Mouse (Mus musculus) ES-Bruce4 (cell line): ENCODE results near the gene Fam71f1. TPM values are rescaled to one million over a fixed set of nuclear protein-coding genes. Genes with fewer than 3 reads are reported as not detected.

Experiments used
- H3K27ac ChIP-seq: 2 replicates; pipeline ENCODE4 v1.5.1; 2012; ENCODE audit warnings: low read length, inconsistent platforms; ENCODE audit not compliant: insufficient read depth
- H3K27me3 ChIP-seq: 2 replicates; pipeline ENCODE4 v1.6.1; 2012; ENCODE audit warnings: mild to moderate bottlenecking, low read length, inconsistent platforms; ENCODE audit not compliant: control insufficient read depth, poor library complexity, insufficient read depth, severe bottlenecking
- H3K36me3 ChIP-seq: 2 replicates; pipeline ENCODE4 v1.6.1; 2012; ENCODE audit warnings: inconsistent platforms, mild to moderate bottlenecking, low read length, moderate library complexity; ENCODE audit not compliant: control insufficient read depth, poor library complexity, insufficient read depth, severe bottlenecking
- H3K4me1 ChIP-seq: one replicate; pipeline ENCODE4 v1.8.1; 2011; ENCODE audit warnings: low read length; ENCODE audit not compliant: control insufficient read depth, insufficient read depth
- H3K4me3 ChIP-seq: 2 replicates; pipeline ENCODE4 v1.5.1; 2011; ENCODE audit warnings: low read depth, mild to moderate bottlenecking, low read length
- H3K9ac ChIP-seq: 2 replicates; pipeline ENCODE4 v1.6.1; 2012; ENCODE audit warnings: low read depth, mild to moderate bottlenecking, inconsistent platforms; ENCODE audit not compliant: poor library complexity, severe bottlenecking
- H3K9me3 ChIP-seq: replicated peaks from 2 replicates; pipeline ENCODE4 v1.6.1; 2012; ENCODE audit warnings: mild to moderate bottlenecking, low read length, inconsistent platforms; ENCODE audit not compliant: control insufficient read depth, poor library complexity, insufficient read depth, severe bottlenecking
- CTCF ChIP-seq: IDR thresholded peaks from one replicate; pipeline ENCODE4 v1.8.1; 2011; ENCODE audit warnings: low read depth, low read length
- EP300 ChIP-seq: IDR thresholded peaks from 2 replicates; pipeline ENCODE4 v1.6.1; 2011; ENCODE audit warnings: low read depth, low read length; ENCODE audit not compliant: insufficient read depth
- POLR2A ChIP-seq: IDR thresholded peaks from one replicate; pipeline ENCODE4 v1.8.1; 2011; ENCODE audit warnings: low read length; ENCODE audit not compliant: insufficient read depth
- polyA plus RNA-seq: library from polyadenylated mRNA; stranded (reverse); fragments of >200 nt; gene quantifications from 2 replicates; pipeline ENCODE4 v1.2.4, GENCODE M21; 2011; ENCODE audit warnings: low read depth; ENCODE audit not compliant: missing spikeins, insufficient read depth, insufficient read length

Gene Fam71f1
- polyA plus RNA-seq, 1 experiment, result not detected

GRCm38 (mm10) chr6:29303251-29303650 lies 15.7 kb upstream of the Fam71f1 start:
- TF ChIP-seq CTCF (no peak), EP300 (no peak), POLR2A (no peak)
- Histone ChIP-seq H3K4me3 (no peak overlapping the region), H3K4me1 (no peaks in the 10 kb centered on the region), H3K27me3 (no peaks in the 10 kb centered on the region), H3K27ac (no peak overlapping the region), H3K9me3 (no peaks in the 10 kb centered on the region; the same call in 1 of the 2 replicates), H3K36me3 (no peaks in the 10 kb centered on the region), H3K9ac (no peak overlapping the region)

GRCm38 (mm10) chr6:29303726-29304125 lies 15.2 kb upstream of the Fam71f1 start:
- Histone ChIP-seq H3K4me1 (no peaks in the 10 kb centered on the region), H3K4me3 (no peak overlapping the region), H3K27ac (no peak overlapping the region), H3K27me3 (no peaks in the 10 kb centered on the region), H3K9me3 (no peaks in the 10 kb centered on the region; the same call in 1 of the 2 replicates), H3K36me3 (no peaks in the 10 kb centered on the region), H3K9ac (no peak overlapping the region)
- TF ChIP-seq POLR2A (no peak), CTCF (no peak), EP300 (no peak)

GRCm38 (mm10) chr6:29305462-29305861 lies 13.5 kb upstream of the Fam71f1 start:
- H3K36me3 ChIP-seq, result no peaks in the 10 kb centered on the region
- H3K4me3 ChIP-seq, result no peak overlapping the region
- peak; percentile 53 for TF ChIP-seq CTCF
- no peak for TF ChIP-seq POLR2A
- H3K9ac ChIP-seq, result no peak overlapping the region
- H3K27me3 ChIP-seq, result no peaks in the 10 kb centered on the region
- H3K4me1 ChIP-seq, result no peaks in the 10 kb centered on the region
- peaks cover 6% of the 10 kb centered on the region; the same call in 1 of the 2 replicates for H3K9me3 ChIP-seq
- H3K27ac ChIP-seq, result no peak overlapping the region

- Histone ChIP-seq H3K27ac (no peak overlapping the region), H3K36me3 (no peaks in the 10 kb centered on the region), H3K9ac (no peak overlapping the region), H3K9me3 (peaks cover 6% of the 10 kb centered on the region; the same call in 1 of the 2 replicates), H3K27me3 (no peaks in the 10 kb centered on the region), H3K4me3 (no peak overlapping the region), H3K4me1 (no peaks in the 10 kb centered on the region)
- no peak for TF ChIP-seq EP300
- TF ChIP-seq CTCF, result no peak
- no peak for TF ChIP-seq POLR2A
Observed at GRCm38 (mm10) chr6:29308846-29309605, 9.9 kb upstream of the Fam71f1 start.

- Histone ChIP-seq H3K36me3 (no peaks in the 10 kb centered on the region), H3K9ac (no peak overlapping the region)
- no peak for TF ChIP-seq EP300
- no peak for TF ChIP-seq CTCF
- no peak for TF ChIP-seq POLR2A
Observed at GRCm38 (mm10) chr6:29313690-29314202, 5.2 kb upstream of the Fam71f1 start.

GRCm38 (mm10) chr6:29317286-29317685 lies 1.7 kb upstream of the Fam71f1 start:
- H3K9ac ChIP-seq, result no peak overlapping the region
- no peaks in the 10 kb centered on the region for H3K27me3 ChIP-seq
- no peaks in the 10 kb centered on the region for H3K4me1 ChIP-seq
- no peak for TF ChIP-seq POLR2A
- TF ChIP-seq CTCF, result no peak
- TF ChIP-seq EP300, result no peak
- no peak overlapping the region for H3K27ac ChIP-seq
- H3K9me3 ChIP-seq, result no peaks in the 10 kb centered on the region
- no peak overlapping the region for H3K4me3 ChIP-seq
- H3K36me3 ChIP-seq, result no peaks in the 10 kb centered on the region

More at GRCm38 (mm10) chr6:29313690-29314202, 5.2 kb upstream of the Fam71f1 start:
- no peaks in the 10 kb centered on the region for H3K4me1 ChIP-seq
- H3K4me3 ChIP-seq, result no peak overlapping the region
- no peaks in the 10 kb centered on the region for H3K27me3 ChIP-seq
- no peak overlapping the region for H3K27ac ChIP-seq
- H3K9me3 ChIP-seq, result peaks cover 6% of the 10 kb centered on the region; the same call in 1 of the 2 replicates
